Mouse (Mus musculus): ENCODE measurements around the gene Foxc1.

Foxc1 gene

DNA sequence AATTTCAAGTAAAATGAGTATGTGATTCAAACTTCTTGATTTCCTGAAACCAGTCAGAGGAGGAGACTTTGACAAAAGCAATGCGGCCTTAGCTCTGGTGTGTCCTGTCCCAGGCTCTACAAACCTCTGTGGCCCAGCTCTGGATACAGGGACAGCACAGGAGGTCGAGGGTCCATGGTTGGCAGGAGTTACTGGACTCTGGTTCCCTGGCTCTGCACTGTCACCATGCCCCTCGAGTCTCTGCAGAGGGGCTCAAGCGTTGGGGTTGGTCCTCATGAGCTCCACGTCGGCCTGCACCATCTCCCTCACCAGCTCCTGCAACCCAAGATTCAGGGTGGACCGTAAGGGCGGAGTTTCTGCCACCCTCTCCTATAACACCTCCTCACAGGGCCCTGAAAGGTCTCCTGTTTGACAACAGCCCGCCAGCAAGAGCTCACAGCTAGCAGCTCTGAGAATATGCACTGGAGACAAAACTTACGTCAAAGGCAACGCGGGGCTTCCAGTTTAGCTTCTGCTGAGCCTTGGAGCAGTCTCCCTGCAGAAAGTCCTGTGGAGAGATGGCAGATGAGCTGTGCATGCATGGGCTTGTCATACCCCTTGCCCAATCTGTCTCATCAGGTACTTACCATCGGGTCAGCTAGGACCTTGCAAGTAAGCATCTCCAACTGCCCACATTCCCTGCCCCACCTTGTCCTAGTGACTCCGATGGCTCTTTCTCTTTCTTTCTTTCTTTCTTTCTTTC, 13.4 kb downstream of the Foxc1 start:
- in situ Hi-C loops (cut with MboI; ENCODE audit: low pct_unique_long_range_greater_than_20kb in 1 of 2, low sequenced_read_pairs in 2 of 2, unreplicated experiment in 1 of 2), result loop anchor here in 1 of 2 experiments (25.0 kb wide), 1 partner anchor 592 kb away; no protein-coding TSS in a partner anchor

DNA sequence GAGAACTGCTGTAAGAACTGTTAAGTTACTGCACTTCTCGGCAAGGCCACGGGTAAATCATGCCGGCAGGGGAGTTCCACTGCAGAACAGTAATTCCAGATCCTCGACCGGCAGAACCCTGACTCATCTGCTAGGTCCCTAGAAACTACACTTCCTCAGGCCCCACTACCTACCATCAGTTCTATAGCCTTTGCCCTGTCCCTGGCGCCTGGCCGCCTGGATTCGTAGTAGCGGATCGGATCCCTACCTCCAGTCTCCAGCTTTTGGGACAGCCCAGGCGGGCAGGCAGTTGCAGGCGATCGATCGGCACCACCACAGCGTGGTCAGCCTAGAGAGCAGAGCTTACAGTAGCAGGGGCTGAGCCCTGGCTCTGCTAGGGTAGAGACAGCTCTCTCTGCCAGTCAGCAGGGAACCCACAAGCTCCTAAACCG, 14.2 kb downstream of the Foxc1 start:
- in situ Hi-C loops (cut with MboI; ENCODE audit: low pct_unique_long_range_greater_than_20kb in 1 of 2, low sequenced_read_pairs in 2 of 2, unreplicated experiment in 1 of 2), result loop anchor here in 1 of 2 experiments (25.0 kb wide), 1 partner anchor 592 kb away; no protein-coding TSS in a partner anchor

DNA sequence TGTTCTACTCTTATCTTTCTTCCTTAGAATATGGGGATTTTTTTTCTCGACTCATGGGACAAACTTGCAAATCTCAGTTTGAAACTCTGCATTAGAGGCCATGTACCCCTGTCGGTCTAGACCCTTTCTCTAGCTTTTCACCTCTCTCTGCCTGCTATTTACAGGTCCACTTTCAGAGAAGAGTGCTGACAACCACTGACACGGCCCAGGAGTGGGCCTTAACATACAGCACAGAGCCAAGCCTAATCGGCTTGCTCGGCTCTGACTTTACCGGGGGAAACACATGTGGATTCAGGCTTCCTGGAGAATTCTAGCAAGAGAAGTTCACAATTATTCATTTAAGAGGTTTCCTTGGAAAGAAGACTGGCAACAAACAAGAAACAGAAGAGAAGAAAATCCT, 14.6 kb downstream of the Foxc1 start:
- in situ Hi-C loops (cut with MboI; ENCODE audit: low pct_unique_long_range_greater_than_20kb in 1 of 2, low sequenced_read_pairs in 2 of 2, unreplicated experiment in 1 of 2), result loop anchor here in 1 of 2 experiments (25.0 kb wide), 1 partner anchor 591 kb away; no protein-coding TSS in a partner anchor

DNA sequence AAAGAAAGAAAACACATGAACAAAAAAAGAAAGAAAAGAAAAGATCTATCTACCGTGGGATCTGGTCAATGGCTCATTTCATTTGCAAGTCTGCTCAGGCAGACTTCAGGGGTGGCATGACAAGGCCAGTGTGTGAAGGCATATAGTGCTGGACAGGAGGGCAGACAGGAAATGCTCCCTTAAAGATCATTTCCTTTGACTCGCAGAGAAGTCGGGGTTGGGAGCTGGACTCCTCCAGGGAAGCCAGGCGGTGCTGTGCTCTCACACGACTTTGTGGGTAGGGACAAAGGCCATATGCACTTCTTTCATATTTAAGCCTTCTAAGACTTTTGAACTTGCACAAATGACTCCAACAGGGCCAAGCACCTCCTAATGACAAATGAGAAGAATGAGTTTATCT, 16.9 kb downstream of the Foxc1 start:
- in situ Hi-C loops (cut with MboI; ENCODE audit: low pct_unique_long_range_greater_than_20kb in 1 of 2, low sequenced_read_pairs in 2 of 2, unreplicated experiment in 1 of 2), result loop anchor here in 1 of 2 experiments (25.0 kb wide), 1 partner anchor 589 kb away; no protein-coding TSS in a partner anchor

DNA sequence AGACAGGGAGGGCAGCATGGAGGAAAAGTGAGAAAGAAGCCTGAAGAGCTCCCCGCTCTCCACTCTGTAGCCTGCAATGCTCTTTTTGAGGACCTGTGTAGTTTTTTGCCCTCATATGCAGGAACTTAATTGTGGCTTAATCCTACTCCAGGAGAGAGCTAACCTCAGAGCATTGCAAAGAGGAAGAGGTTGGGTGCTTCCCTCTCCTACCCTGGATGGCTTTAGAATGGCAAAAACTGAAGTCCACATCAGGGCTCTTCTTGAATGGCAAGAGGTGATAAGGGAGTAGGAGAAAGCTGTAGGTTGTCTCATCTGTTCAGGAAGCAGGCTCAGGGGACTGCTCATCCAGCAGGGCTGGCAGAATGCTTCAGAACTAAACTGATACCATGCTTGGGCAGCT, 18.7 kb downstream of the Foxc1 start:
- in situ Hi-C loops (cut with MboI; ENCODE audit: low pct_unique_long_range_greater_than_20kb in 1 of 2, low sequenced_read_pairs in 2 of 2, unreplicated experiment in 1 of 2), result no loop called here

DNA sequence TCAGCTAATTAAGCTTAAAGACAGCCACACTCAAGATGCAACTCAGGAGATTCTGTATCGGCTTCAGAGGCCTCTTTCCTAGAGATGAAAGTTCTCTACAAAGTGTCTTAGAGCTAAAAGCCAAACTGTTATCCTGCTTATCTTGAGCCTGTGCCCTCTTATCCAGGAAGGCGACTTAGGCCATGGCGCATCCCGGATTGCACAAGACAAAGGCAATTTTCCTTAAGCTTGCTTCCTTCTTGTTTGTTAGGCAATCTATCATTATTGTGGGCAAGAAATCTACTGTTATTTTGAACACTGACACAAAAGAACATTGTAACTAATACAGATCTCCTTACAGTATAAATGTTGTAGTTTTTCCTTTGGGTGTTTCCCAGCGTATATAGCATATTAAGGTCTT, 20.7 kb downstream of the Foxc1 start:
- in situ Hi-C loops (cut with MboI; ENCODE audit: low pct_unique_long_range_greater_than_20kb in 1 of 2, low sequenced_read_pairs in 2 of 2, unreplicated experiment in 1 of 2), result no loop called here

DNA sequence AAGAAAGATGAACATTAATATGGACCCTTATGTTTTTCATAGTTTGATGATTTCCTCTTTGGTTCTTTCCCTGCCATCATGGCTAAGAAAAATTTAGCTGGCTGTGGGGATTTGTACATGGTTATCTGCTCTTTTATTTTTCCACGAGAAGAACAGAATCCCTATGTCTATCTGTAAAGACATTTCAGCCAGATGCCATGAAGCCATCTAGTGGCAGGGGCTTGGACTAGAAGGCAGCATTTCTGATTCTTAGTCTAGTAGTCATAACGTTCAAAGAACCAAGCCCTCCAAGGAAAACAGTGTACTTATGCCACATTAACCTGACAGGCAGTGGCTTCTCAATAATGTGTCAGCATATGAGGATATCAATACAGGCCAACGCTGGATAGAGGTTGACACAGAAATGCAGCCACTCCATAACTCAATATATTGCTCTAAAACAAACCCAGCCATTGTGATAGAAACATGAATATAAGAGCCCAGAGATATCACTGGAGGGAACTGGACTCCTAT, 21.4 kb downstream of the Foxc1 start:
- in situ Hi-C loops (cut with MboI; ENCODE audit: low pct_unique_long_range_greater_than_20kb in 1 of 2, low sequenced_read_pairs in 2 of 2, unreplicated experiment in 1 of 2), result no loop called here

DNA sequence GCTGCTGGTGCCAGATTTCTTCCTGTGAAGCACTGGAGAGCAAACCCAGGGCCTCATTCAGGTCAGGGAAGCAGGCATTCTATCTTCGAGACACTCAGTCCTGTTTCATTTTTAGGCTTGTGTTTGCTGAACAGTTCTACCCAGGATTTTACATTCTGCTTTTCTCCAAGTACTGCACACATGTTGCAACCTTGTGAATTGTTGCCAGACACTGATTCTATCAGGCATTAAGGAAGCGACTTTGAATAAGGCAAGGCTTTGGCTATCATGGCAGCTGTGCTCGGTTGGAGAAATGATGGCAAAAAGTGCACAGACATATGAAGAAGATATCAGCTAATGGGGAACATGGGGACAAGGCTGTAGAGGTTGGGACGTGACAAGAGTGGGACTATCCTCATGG, 22.0 kb downstream of the Foxc1 start:
- in situ Hi-C loops (cut with MboI; ENCODE audit: low pct_unique_long_range_greater_than_20kb in 1 of 2, low sequenced_read_pairs in 2 of 2, unreplicated experiment in 1 of 2), result no loop called here

DNA sequence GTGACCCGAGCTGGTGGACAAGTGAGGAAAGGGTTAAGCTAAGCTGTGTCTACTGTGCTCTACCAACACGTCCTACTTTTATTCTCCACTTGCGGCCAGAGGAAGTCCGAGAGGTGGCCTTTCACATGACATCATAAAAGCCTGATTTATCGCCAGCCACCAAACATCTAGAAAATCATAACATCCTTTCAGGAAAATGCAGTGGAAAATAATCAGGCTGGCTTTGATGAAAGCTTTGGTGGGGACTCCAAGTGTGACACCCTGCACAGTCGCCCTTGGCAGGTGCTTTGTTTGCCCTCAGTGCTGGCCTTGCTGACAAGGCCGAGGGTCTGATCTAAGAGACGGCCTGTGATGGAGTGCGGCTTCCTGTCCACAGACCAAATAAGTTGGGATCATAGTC, 23.9 kb downstream of the Foxc1 start:
- in situ Hi-C loops (cut with MboI; ENCODE audit: low pct_unique_long_range_greater_than_20kb in 1 of 2, low sequenced_read_pairs in 2 of 2, unreplicated experiment in 1 of 2), result no loop called here

DNA sequence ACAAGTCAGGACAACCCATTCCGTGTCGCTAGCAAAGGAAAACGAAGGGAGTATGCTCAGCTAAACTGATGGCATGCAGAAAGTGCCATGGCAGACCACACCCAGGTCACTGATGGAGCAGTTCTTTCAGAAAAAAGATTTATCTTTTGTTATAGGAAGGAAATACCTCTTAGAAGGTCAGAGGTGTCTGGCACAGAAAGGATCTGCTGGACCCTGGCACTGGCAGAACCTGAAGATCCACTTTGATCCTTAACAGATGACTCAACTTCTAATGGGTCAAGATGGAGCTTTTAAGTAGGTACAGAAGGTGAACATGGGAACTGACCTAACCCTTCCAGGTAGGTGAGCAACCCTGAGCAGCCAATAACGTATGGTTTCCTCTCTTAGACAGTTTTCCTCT, 29.4 kb downstream of the Foxc1 start:
- in situ Hi-C loops (cut with MboI; ENCODE audit: low pct_unique_long_range_greater_than_20kb in 1 of 2, low sequenced_read_pairs in 2 of 2, unreplicated experiment in 1 of 2), result no loop called here

DNA sequence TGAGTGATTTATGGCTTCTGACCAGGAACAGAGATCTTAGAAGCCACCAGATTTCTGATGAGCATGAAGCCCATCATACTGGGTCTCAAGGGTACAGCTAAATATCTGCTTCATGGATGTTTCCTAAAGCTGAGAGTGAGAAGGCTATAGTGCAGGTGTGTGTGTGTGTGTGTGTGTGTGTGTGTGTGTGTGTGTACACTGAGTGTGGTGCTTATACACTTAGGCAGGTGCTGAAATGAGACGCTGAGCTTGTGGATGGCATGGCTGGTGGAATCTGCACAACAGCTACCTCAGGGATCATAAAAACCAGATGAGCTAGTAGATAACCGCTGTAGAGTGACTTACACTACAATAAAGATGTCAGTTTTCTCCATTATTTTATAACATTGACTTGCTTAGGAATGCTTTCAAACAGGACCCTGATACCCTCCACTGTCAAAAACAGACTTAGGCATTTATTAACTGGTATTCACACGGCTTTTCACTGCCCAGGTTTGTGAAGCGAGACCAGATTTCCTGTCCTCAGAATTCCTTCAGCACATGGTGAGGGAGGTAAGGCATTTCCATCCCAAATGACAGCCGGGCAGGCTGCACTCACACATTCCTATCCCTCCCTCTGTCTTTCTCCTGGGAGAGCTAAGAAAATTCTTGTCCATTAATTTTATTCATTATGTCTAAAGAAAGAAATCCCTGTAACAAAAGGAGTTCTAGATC, 43.0 kb downstream of the Foxc1 start:
- in situ Hi-C loops (cut with MboI; ENCODE audit: low pct_unique_long_range_greater_than_20kb in 1 of 2, low sequenced_read_pairs in 2 of 2, unreplicated experiment in 1 of 2), result no loop called here

DNA sequence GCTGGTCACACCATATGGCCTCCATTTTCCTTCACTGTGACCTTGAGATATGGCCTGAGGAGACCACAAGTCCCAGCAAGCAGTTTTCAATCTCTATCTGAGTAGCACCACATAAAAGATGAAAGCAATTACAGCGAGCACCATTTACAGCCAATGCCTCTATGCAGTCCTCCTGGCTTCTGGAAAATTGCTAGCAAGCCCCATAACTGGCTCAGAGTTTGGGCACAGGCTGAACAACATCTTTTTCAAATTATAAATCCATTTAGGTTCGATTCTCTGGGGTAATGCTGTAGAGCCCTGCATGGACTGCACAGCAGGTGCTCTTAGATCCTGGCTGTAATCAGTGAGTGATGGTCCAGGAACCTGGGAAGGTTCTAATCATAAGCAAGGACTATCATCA, 47.1 kb downstream of the Foxc1 start:
- in situ Hi-C loops (cut with MboI; ENCODE audit: low pct_unique_long_range_greater_than_20kb in 1 of 2, low sequenced_read_pairs in 2 of 2, unreplicated experiment in 1 of 2), result no loop called here

DNA sequence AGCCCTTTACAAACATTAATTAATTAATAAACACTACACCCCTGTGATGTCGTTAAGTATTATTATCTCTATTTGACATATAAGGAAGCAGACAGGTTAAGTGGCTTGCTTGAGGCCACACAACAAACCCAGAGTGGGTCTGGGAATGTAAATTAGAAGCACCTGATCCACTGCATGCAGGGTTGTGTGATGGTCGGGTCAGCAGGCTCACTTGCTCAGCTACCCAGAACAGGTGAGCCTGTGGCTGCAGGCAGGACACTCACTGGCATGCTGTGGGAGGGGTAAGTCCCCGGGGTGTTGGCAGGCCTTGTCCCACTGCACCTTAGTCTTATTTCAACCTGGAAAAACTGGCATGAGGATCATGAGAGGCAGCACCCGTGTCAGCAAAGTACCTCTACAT, 47.6 kb downstream of the Foxc1 start:
- in situ Hi-C loops (cut with MboI; ENCODE audit: low pct_unique_long_range_greater_than_20kb in 1 of 2, low sequenced_read_pairs in 2 of 2, unreplicated experiment in 1 of 2), result no loop called here

DNA sequence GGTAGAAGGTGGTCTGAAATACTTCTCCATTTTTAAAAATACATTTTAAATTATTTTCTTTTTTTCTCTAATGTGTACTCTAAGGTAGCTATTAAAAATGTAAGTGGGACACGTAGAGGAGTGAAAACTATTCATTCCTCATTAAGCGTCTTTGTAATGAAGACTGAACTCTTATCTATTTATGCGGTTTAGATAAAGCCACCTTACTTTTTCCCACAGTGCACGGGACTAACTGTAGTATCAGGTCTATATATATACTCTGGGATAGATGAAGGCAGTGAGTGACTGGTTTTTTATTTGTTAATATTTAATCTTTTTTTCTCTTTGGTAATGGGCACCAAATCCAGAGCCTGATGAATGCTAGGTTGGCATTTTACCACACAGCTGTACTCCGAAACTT, 53.8 kb downstream of the Foxc1 start:
- in situ Hi-C loops (cut with MboI; ENCODE audit: low pct_unique_long_range_greater_than_20kb in 1 of 2, low sequenced_read_pairs in 2 of 2, unreplicated experiment in 1 of 2), result no loop called here

Measured in mouse embryonic stem cell (cell line).